Mouse (Mus musculus) Patski (cell line): ENCODE data around the gene Parva. TPM values are rescaled to one million over a fixed set of nuclear protein-coding genes. Genes with fewer than 3 reads are reported as not detected.
A peak's percentile ranks its signal among the peaks of the same experiment; 100 is the strongest.

Experiments
- ATAC-seq: fragments of 100-300 bp; one replicate; pipeline ENCODE4 v1.8.0; 2021
- CTCF ChIA-PET: fragments of 350-600 bp; sonication (Branson Sonifier 250); formaldehyde crosslinking; loops from one replicate; lab custom pipeline; 2022; ENCODE audit warnings: inconsistent platforms; lab: Charles Lee
- POLR2A ChIA-PET: fragments of 350-600 bp; sonication (Branson Sonifier 250); formaldehyde crosslinking; loops from one replicate; lab custom pipeline; 2022; ENCODE audit warnings: antibody characterized with exemption, inconsistent platforms; lab: Charles Lee
- DNase-seq: peaks from one replicate; pipeline ENCODE4 v3.0.0-alpha.2; 2011; ENCODE audit warnings: low read depth, low spot score
- H3K27me3 ChIP-seq: fragments of 371-371 bp; one replicate; pipeline ENCODE4 v1.5.1; 2021
- CTCF ChIP-seq: fragments of 100-300 bp; IDR thresholded peaks from one replicate; pipeline ENCODE4 v1.5.1; 2021
- in situ Hi-C: fragments of 300-500 bp; cut with MboI; formaldehyde crosslinking; loops from 3 replicates; pipeline ENCODE4 v1.11.1; 2018; ENCODE audit warnings: low pct_unique_long_range_greater_than_20kb, mixed read lengths
- polyA plus RNA-seq: library from polyadenylated mRNA; unstranded; gene quantifications from one replicate; pipeline ENCODE4 v1.2.3, GENCODE M21; 2021

Parva gene
- polyA plus RNA-seq, 1 experiment from 2014 or later: 138 TPM

DNA sequence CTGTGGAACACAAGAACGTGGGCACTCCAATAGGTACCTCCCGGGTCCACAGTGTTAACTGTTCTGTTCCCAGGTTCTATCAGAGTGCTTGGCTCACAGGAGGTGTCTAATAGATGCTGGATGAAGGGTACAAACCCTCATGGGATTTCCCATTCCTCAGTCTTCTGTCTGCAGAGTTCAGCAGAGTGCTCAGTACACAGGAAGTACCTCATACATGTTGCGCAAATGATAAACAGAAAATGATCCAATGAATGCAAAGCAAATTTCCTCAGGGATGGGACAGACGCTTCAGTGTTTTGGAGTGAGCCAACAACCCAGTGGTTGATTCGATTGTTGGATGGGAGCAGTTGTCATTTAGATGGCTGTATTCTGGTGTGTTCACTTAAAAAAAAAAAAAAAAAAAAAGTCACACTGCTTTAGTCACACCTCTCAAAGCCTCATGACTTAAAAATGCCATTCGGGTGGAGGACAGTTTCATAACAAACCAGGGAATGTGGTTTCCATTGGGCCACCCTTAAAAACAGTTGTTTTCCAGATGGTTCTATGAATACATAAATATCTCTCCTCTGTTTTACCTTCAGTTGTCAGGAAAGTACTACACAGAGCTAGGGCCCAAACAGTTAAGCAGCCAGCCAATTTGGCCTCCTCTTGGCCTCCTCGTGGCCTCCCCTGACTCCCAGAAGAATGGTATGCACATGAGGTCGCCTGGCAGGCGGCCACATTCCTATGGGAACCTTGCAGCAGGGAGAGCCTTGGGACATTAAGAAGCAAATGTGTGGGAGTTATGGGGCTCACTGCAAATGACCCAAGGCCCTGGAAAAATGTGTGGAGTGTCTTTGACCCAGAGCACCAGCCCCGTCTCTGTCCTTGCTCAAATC lies 187.7 kb downstream of the Parva start:
- in situ Hi-C loops: loop anchor here (5.0 kb wide), 1 partner anchor 252 kb away; no protein-coding TSS in a partner anchor
- ATAC-seq (peak; percentile 77), DNase-seq (peak; percentile 93)
- POLR2A ChIA-PET: no interaction called here
- CTCF ChIA-PET: interaction anchor here (1.5 kb wide), 1 partner anchor 12 kb away, joined by 8 read pairs; no protein-coding TSS in a partner anchor
- no peak for TF ChIP-seq CTCF
- H3K27me3 ChIP-seq: no peaks in the 10 kb centered on the region

GRCm38 (mm10) chr7:112620322-112621179 lies 193.2 kb downstream of the Parva start:
- DNase-seq (no peak), ATAC-seq (no peak)
- CTCF ChIA-PET: no interaction called here
- in situ Hi-C loops: no loop called here
- POLR2A ChIA-PET: interaction anchor here (0.6 to 0.7 kb wide), 2 partner anchors 11 to 12 kb away, joined by 3 read pairs; no protein-coding TSS in a partner anchor
- no peaks in the 10 kb centered on the region for H3K27me3 ChIP-seq
- no peak for TF ChIP-seq CTCF

DNA sequence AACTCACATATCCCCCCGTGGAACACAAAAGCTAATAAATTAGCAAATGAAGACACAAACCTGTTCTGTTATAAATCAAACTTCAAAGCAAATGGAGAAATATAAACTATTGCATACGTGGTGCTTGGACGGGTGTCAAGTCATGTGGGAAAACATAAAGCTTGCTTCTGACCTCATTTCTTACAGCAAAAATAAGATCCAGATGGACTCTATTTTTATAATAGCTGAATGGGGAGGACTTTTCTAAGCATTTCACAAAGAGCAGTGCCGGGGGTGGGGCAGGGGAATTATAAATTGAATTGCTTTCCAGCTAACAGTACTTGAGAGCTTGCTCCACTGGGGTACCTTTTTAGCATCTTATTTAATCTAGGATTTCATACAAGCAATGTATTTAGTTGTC lies 200.2 kb downstream of the Parva start:
- in situ Hi-C loops: no loop called here
- H3K27me3 ChIP-seq: no peaks in the 10 kb centered on the region
- no peak for DNase-seq
- peak; percentile 3 for TF ChIP-seq CTCF
- CTCF ChIA-PET: no interaction called here
- POLR2A ChIA-PET: no interaction called here
- no peak for ATAC-seq

DNA sequence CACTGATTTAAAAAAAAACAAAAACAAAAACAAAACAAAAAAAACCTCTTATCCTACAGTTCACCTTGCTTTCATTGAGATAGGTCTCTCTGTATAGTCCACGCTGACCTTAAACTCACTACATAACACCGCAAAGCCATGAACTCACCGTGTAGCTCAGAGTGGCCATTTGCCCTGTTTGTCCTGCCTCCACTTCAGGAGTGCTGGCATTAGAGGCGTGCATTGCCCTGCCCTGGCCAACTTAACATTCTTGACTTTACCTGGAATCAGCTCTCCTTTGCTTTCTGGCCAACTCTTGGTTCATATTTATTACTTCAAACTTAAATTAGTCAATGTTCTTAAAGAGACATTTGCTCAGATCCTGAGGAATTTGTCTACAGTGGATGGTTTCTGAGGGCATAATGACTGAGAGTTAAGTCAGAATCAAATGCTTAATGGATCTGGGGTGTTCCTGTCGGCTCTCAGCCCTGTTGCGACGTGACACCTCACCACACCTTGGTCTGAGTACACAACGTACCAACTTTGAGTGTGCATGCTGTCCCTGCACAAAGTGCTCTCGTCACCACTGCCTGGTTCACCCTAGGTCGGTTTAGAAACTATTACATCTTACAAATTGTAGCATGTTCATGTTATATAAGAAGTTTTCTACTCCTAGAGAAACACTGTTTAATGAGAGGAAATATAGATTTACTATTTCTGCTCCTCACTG lies 207.4 kb downstream of the Parva start:
- in situ Hi-C loops: no loop called here
- ChIA-PET POLR2A (no interaction called here), CTCF (no interaction called here)
- ATAC-seq: no peak
- no peak for TF ChIP-seq CTCF
- H3K27me3 ChIP-seq: no peaks in the 10 kb centered on the region
- no peak for DNase-seq

DNA sequence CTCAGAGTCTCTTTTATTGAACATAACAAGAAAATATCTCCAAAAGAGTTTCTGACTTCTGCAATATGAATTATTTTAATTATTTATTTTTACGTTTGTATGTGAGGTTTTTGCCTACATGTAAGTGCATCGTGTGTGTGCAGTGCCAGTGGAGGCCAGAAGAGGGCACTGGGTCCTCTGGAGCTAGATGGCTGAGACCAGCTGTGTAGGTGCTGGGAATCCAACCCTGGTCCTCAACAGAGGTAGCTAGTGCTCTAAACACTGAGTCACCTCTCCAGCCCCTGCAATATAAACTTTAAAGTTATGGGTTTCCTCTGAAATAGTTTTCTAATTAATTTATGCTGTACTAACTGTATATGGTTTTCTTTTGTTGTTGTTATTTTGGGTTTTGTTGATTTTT lies 208.6 kb downstream of the Parva start:
- no peak for DNase-seq
- in situ Hi-C loops: no loop called here
- no peaks in the 10 kb centered on the region for H3K27me3 ChIP-seq
- peak; percentile 24 for TF ChIP-seq CTCF
- POLR2A ChIA-PET: no interaction called here
- CTCF ChIA-PET: no interaction called here
- no peak for ATAC-seq

Other genes starting within 250 kb of the Parva start
- gene Mical2, start 201.6 kb upstream of the Parva start, polyA plus RNA-seq: 50.7 TPM